Mouse (Mus musculus) hindbrain, postnatal 0 days (tissue): ENCODE results near the gene Rnase13. TPM values are rescaled to one million over a fixed set of nuclear protein-coding genes. Genes with fewer than 3 reads are reported as not detected.
"Not testable (repeated sequence)": the region's sequence is repeated elsewhere in the genome, so short reads cannot be mapped to it uniquely, and the experiment has no call there.

ENCODE experiments used
- ATAC-seq: fragments of 200-750 bp; cut with Nextera tagmentation; 2 replicates; pipeline ENCODE4 v1.8.0; 2017; ENCODE audit warnings: mild to moderate bottlenecking, moderate TSS enrichment, moderate library complexity
- DNase-seq: peaks from one replicate; pipeline ENCODE4 v3.0.0-alpha.2; 2015; ENCODE audit warnings: low spot score
- H3K27ac ChIP-seq: fragments of 300-500 bp; sonication (generic); 2 replicates; pipeline ENCODE4 v1.5.1; 2014; ENCODE audit warnings: mild to moderate bottlenecking
- H3K27me3 ChIP-seq: fragments of 300-500 bp; sonication (generic); 2 replicates; pipeline ENCODE4 v1.6.1; 2014; ENCODE audit warnings: low read length, mixed read lengths; ENCODE audit not compliant: insufficient read depth
- H3K36me3 ChIP-seq: fragments of 300-500 bp; sonication (generic); 2 replicates; pipeline ENCODE4 v1.6.1; 2014; ENCODE audit warnings: low read length, mixed read lengths; ENCODE audit not compliant: insufficient read depth
- H3K4me1 ChIP-seq: fragments of 300-500 bp; sonication (generic); 2 replicates; pipeline ENCODE4 v1.6.1; 2014; ENCODE audit warnings: antibody characterized with exemption, low read length, mixed read lengths; ENCODE audit not compliant: insufficient read depth
- H3K4me2 ChIP-seq: fragments of 300-500 bp; sonication (generic); 2 replicates; pipeline ENCODE4 v1.6.1; 2014; ENCODE audit warnings: low read depth, mild to moderate bottlenecking, low read length, moderate library complexity, mixed read lengths
- H3K4me3 ChIP-seq: fragments of 300-500 bp; sonication (generic); 2 replicates; pipeline ENCODE4 v1.5.1; 2014; ENCODE audit warnings: low read length
- H3K9ac ChIP-seq: fragments of 300-500 bp; sonication (generic); replicated peaks from 2 replicates; pipeline ENCODE4 v1.6.1; 2014; ENCODE audit warnings: mild to moderate bottlenecking, low read length, moderate library complexity, mixed read lengths
- H3K9me3 ChIP-seq: fragments of 300-500 bp; sonication (generic); 2 replicates; pipeline ENCODE4 v1.6.1; 2016; ENCODE audit warnings: low read length, mixed read lengths
- CTCF ChIP-seq: IDR thresholded peaks from 2 replicates; pipeline ENCODE4 v1.5.1; 2016; ENCODE audit warnings: antibody characterized with exemption, control low read depth, low read depth
- WGBS: fragments of 180-500 bp; shearing (Covaris S2); extraction: QIAGEN DNeasy Blood & Tissue Kit; methylation state at CpG from one replicate; pipeline ENCODE4 v1.1.7; 2014; 5-methylcytosine and 5-hydroxymethylcytosine counted together
- polyA plus RNA-seq: library from polyadenylated mRNA; unstranded; fragments of >200 nt; fragmentation: Nextera tagmentation; extraction: Ambion mirVana; gene quantifications from 2 replicates; pipeline ENCODE4 v1.2.1, GENCODE M21; 2015
- total RNA-seq: library from RNA; depleted of rRNA; stranded (reverse); fragments of >200 nt; gene quantifications from 2 replicates; pipeline ENCODE4 v1.2.3, GENCODE M21; 2014

Gene Rnase13
- total and polyA plus RNA-seq, 2 experiments from 2014 or later: not detected

GRCm38 (mm10) chr14:51939005-51939404 is 16.4 kb upstream of the Rnase13 start:
- Histone ChIP-seq H3K9me3 (no peaks in the 10 kb centered on the region; the same call in 1 of the 2 replicates), H3K27me3 (no peaks in the 10 kb centered on the region), H3K27ac (no peak overlapping the region), H3K9ac (no peak overlapping the region), H3K4me3 (no peak overlapping the region), H3K4me2 (no peak overlapping the region), H3K4me1 (no peaks in the 10 kb centered on the region), H3K36me3 (no peaks in the 10 kb centered on the region)
- TF ChIP-seq CTCF: no peak
- no peak for ATAC-seq
- 89% methylated on average over 9 of the region's 9 CpGs for WGBS
- no peak for DNase-seq

- ATAC-seq: no peak
- DNase-seq: no peak
- Histone ChIP-seq H3K36me3 (no peaks in the 10 kb centered on the region), H3K27ac (no peak overlapping the region), H3K4me3 (no peak overlapping the region), H3K4me2 (no peak overlapping the region), H3K9ac (no peak overlapping the region), H3K9me3 (no peaks in the 10 kb centered on the region), H3K27me3 (no peaks in the 10 kb centered on the region), H3K4me1 (no peaks in the 10 kb centered on the region)
- 82% methylated on average over 10 of the region's 10 CpGs for WGBS
- no peak for TF ChIP-seq CTCF
Measured at GRCm38 (mm10) chr14:51932092-51933020, 9.8 kb upstream of the Rnase13 start.

GRCm38 (mm10) chr14:51930824-51931223 is 8.3 kb upstream of the Rnase13 start:
- Histone ChIP-seq H3K27me3 (no peaks in the 10 kb centered on the region), H3K4me3 (no peak overlapping the region), H3K9ac (no peak overlapping the region), H3K4me2 (no peak overlapping the region), H3K4me1 (no peaks in the 10 kb centered on the region), H3K36me3 (no peaks in the 10 kb centered on the region), H3K9me3 (no peaks in the 10 kb centered on the region), H3K27ac (peak overlapping the region; percentile 65)
- 26% methylated on average over 5 of the region's 5 CpGs for WGBS
- peak; percentile 82 for TF ChIP-seq CTCF
- peak; percentile 86 for ATAC-seq
- peak; percentile 89 for DNase-seq

GRCm38 (mm10) chr14:51929968-51930367 is 7.4 kb upstream of the Rnase13 start:
- H3K9me3 ChIP-seq: no peaks in the 10 kb centered on the region
- no peak for ATAC-seq
- DNase-seq: no peak
- no peaks in the 10 kb centered on the region for H3K27me3 ChIP-seq
- H3K4me1 ChIP-seq: no peaks in the 10 kb centered on the region
- WGBS: 52% methylated on average over 9 of the region's 9 CpGs
- no peak overlapping the region for H3K9ac ChIP-seq
- peak overlapping the region; percentile 65 for H3K27ac ChIP-seq
- TF ChIP-seq CTCF: peak; percentile 35
- no peak overlapping the region for H3K4me3 ChIP-seq
- no peaks in the 10 kb centered on the region for H3K36me3 ChIP-seq
- peak overlapping the region; percentile 22; the same call in 1 of the 2 replicates for H3K4me2 ChIP-seq

GRCm38 (mm10) chr14:51929309-51929943 is 6.9 kb upstream of the Rnase13 start:
- H3K4me1 ChIP-seq: no peaks in the 10 kb centered on the region
- peak overlapping the region; percentile 65 for H3K27ac ChIP-seq

GRCm38 (mm10) chr14:51926930-51927329 is 4.4 kb upstream of the Rnase13 start:
- H3K4me2 ChIP-seq, H3K4me1 ChIP-seq, H3K36me3 ChIP-seq, DNase-seq, H3K9me3 ChIP-seq, H3K27me3 ChIP-seq, H3K27ac ChIP-seq, H3K4me3 ChIP-seq, ATAC-seq, H3K9ac ChIP-seq: not testable (repeated sequence)
- 93% methylated on average over 11 of the region's 11 CpGs for WGBS

More at GRCm38 (mm10) chr14:51929309-51929943, 6.9 kb upstream of the Rnase13 start:
- ATAC-seq (peak; percentile 76), DNase-seq (peak; percentile 70)
- TF ChIP-seq CTCF: no peak
- Histone ChIP-seq H3K36me3 (no peaks in the 10 kb centered on the region), H3K27me3 (no peaks in the 10 kb centered on the region), H3K4me2 (peak overlapping the region; percentile 22; the same call in 1 of the 2 replicates), H3K9ac (no peak overlapping the region), H3K4me3 (no peak overlapping the region), H3K9me3 (no peaks in the 10 kb centered on the region)
- 46% methylated on average over 8 of the region's 8 CpGs for WGBS
